Mouse (Mus musculus) gastrocnemius, adult 8-10 months (tissue): ENCODE measurements around the gene E2f4. TPM values are rescaled to one million over a fixed set of nuclear protein-coding genes. Genes with fewer than 3 reads are reported as not detected.

Source experiments
- DNase-seq, 2 experiments: peaks; one replicate each; pipeline ENCODE4 v3.0.0; 2022; ENCODE audit warnings: low spot score in 2 of 2
- microRNA-seq: library from miRNA; unstranded; fragments of <30 nt; microRNA quantifications from one replicate; pipeline ENCODE4 v1.2.0, GENCODE M21; 2022
- total RNA-seq, 4 experiments: library from RNA; stranded (reverse); gene quantifications; 2 replicates each; pipeline ENCODE4 v1.2.4; 2022

The E2f4 gene
- total RNA-seq, 4 experiments from 2014 or later, result 28.1 to 37.8 (median 33.7) TPM

DNA sequence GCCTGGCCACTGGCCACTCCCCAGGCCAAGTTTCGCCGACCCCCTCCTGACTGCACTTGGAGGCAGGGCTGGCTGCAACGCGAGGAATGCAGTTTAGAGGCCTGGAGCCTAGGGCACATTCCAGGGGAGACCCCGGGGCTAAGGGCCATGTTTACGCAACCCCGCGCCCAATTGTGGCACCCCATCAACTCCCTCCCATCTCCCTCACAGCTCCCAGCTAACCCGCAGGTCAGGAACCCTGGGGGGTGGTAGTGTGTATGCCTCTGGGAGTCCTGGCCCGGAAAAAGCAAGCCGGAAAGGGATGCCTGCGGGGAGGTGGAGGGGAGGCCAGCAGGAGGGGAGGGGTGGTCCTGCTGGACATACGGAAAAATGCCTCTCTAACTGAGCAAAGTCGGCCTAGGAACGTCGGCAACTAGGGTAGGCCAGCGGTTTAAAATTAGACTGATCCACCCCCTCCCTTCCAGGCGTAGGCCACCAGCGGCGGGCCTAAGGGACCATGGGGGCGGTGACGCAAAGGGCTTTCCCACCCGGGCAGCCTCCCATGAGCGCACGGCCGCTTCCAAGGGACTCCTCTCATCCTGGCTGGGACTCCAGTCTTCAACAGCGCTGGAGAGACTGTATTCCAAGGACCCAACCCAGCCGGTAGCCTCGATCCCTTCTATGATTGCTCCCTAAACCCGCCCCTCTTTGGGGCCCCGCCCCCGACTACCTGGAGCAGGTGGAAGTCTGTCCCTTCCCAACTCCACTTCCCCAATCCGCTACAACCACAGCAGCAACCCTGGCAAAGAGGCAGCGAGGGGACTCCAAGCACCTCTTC, 49.4 kb downstream of the E2f4 start:
- DNase-seq, result peak; percentile 71 to 77

DNA sequence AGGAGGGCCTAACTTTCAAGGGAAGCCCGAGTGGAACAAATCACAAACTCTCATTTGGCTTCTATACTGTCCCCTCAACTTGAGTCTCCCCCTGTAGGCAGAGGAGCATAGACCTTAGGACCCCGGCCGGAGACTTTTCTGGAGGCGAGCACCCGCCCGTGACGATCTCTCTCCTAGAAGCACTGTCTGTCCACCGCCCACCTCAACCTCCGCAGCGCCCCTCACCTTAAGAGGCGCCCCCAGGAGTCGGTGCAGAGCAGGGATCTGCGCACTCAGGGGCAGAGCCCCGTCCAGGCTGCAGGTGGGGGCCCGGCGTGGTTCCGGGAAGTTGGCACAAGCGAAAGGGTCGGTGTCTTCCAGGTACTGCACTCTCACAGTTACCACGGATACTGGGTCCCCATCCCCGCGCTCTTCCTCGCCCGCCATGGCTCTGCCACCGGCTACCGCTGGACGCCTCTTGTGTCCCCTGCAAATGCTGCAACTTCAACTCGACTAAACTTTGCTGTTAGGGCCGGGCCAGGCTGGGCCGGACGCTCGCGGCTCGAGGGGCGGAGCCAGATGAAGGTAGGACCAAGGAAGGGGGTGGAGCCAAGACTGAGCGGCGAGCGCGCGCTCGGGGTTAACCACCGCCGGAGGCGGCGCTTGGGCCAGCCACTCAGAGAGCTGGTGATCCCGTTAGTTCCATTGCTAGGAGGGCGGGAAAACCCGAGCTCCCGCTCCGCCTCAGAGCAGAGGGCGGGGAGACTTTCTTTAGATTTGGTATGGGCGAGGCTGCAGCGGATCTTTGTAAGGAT, 50.2 kb downstream of the E2f4 start, which contains the start of gene Fhod1:
Fhod1 (minus strand) TSS at position 526 of the 794 bp plus-strand sequence.
- DNase-seq, result peak; percentile 89 to 92

DNA sequence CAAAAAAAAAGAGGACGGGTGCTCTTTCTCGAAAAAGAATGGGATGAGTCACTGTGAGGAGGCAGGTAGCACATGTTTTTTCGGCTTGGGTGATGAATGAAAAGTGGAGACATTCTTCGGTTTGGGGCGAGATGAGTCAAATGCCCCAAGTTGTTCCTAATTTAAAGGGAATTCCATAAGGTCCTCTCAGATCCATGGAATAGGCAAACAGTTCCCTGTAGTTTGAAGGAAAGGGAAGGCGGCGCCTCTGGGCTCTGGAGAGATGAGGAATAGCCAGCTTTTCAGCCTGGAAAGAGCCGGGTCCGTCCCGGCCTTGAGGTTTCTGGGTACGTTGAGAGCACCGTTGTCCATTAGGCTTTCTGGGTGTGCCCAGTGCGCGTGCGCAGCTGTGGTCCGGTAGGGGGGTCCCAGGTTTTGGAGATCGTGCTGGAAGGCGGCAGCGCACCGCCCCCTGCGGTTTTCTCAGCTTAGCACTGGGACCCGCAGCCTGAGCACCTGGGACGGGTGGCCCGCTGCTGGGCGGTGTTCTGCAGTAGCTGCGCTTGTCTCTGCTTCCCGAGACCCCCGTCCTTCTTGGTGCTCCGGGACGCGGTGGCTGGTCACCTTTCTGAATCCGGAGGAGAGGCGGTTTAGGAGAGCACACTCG, 51.1 kb downstream of the E2f4 start, which contains the start of gene Slc9a5:
Slc9a5 (plus strand) TSS at position 394 of the 646 bp plus-strand sequence.
- DNase-seq, result no peak

DNA sequence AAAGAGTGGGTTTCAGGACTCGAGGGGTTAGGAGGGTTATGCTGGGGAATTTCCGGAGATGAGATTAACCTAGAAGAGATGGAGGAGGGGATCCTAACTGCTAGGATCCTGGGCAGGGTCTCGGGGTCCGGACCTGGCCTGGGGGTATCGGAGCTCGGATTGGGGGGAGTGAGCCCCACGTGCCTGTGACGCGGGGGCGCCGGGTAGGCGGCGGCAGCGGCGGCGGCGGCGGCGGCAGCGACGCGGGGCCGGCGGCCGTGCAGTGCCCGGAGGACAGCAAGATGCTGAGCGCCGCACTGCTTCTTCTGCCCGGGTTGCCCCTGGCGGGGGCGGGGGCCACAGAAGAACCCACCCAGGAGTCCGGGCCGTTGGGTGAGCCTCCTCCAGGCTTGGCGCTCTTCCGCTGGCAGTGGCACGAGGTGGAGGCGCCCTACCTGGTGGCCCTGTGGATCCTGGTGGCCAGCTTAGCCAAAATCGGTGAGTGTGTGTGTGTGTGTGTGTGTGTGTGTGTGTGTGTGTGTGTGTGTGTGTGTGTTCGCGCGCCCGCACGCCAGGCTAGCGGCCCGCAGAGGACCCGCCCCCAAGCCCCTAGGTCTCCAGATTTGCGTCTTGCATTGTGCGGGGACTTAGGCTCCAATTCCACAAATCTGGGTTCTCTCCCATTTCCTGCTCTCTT, 51.8 kb downstream of the E2f4 start:
- DNase-seq, result no peak

DNA sequence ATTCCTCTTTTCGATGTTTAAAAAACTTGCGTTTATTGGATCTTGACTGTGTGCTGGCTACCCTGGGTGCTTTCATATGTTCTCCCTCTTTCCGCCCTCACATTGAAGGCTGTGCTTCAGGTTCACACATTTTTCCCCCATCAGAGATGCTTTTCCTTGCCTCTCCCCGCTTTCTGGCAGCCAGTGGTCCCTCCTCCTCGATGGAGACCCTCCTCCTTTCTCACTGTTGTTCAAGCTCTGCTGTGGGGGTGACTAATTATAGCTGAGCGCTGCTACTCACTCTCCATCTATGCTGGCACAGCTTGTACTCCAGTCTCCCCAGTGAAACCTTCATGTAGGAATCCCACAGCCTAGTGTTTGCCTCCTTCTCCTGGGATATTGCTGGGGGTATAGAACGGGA, 52.7 kb downstream of the E2f4 start:
- no peak for DNase-seq

DNA sequence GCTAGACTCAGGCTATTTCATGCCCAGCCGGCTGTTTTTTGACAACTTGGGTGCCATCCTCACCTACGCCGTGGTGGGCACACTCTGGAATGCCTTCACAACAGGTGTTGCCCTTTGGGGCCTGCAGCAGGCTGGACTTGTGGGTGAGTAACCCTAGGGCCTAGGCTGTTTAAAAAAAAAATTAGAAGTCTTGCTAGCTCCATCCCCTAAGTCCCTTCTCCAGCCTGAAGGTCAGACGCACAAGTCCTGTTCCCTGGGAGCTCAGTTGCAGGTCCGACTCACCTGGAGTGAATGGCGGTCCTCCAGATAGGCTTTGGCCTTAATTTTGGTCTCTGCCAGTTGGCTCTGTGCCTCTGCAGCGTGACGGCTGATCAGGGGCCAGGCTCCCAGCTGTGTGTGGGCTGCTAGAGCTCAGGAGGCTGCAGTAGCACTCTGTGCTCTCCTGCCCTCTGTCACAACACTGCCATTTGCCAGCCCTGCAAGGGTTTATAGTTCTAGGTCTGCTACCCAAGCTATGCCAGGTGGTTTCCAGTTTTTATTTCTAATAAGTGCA, 56.2 kb downstream of the E2f4 start:
- DNase-seq, result no peak

DNA sequence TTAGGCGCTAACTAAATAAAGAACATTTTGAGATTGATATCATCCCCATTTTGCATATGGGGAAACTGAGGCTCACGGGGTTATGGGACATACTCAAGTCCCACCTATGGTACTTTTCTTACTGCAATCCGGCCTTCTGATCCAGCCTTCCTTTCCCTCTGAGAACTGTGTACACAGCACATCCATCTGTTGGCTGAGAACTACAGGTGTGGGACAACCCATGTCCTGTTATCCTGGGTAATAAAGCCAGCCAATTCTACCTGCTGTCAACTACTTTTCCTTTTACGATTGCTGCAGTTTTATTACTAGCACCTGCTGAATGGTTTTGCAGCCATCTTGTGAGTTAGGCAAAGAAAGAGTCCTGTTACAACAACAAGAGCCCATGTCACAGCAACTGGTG, 57.1 kb downstream of the E2f4 start:
- DNase-seq, result no peak

Small RNA genes within 50 kb of the gene (microRNA-seq; reads per million reads assigned to microRNA genes)
- gene Gm27320, result not detected
- 2,559 reads per million, percentile 87 among the genes with 10 or more reads in this experiment for gene Mir328

Other genes with a start within 250 kb of the E2f4 start
- gene Ces3a, start 249.1 kb upstream of the E2f4 start, total RNA-seq, result not detected
- not detected for gene Ces3b, start 213.9 kb upstream of the E2f4 start, total RNA-seq
- not detected for gene Ces4a, start 165.9 kb upstream of the E2f4 start, total RNA-seq
- 10 to 100 TPM; 87.8 to 96.8 (median 94.6) TPM for gene Cbfb, start 127.0 kb upstream of the E2f4 start, total RNA-seq
- 10 to 100 TPM; 24.7 to 38.2 (median 32.9) TPM for gene D230025D16Rik, start 72.5 kb upstream of the E2f4 start, total RNA-seq
- gene B3gnt9, start 42.5 kb upstream of the E2f4 start, total RNA-seq, result 1 to 10 TPM; 1.1 to 1.7 (median 1.4) TPM
- 1 to 10 TPM; 2.3 to 4.2 (median 3.1) TPM for gene Tradd, start 33.1 kb upstream of the E2f4 start, total RNA-seq
- 1 to 10 TPM in 2 of 4 experiments, under 1 TPM in 2; 0.36 to 1.3 (median 0.94) TPM for gene Fbxl8, start 33.0 kb upstream of the E2f4 start, total RNA-seq
- gene Hsf4, start 27.9 kb upstream of the E2f4 start, total RNA-seq, result 10 to 100 TPM in 2 of 4 experiments, 1 to 10 TPM in 2; 8.8 to 12.6 (median 10.9) TPM
- 10 to 100 TPM; 30.0 to 40.5 (median 34.4) TPM for gene Nol3, start 21.5 kb upstream of the E2f4 start, total RNA-seq
- under 1 TPM; 0.27 to 0.65 (median 0.42) TPM for gene 4931428F04Rik, start 7.8 kb upstream of the E2f4 start, total RNA-seq
- gene Exoc3l, start 1.6 kb upstream of the E2f4 start, total RNA-seq, result 1 to 10 TPM in 2 of 4 experiments, under 1 TPM in 2; 0.94 to 2.5 (median 1.4) TPM
- 1 to 10 TPM in 3 of 4 experiments, under 1 TPM in 1; 0.99 to 2.7 (median 1.4) TPM for gene Elmo3, start 7.9 kb downstream of the E2f4 start, total RNA-seq
- gene Lrrc29, start 28.6 kb downstream of the E2f4 start, total RNA-seq, result 1 to 10 TPM in 3 of 4 experiments, under 1 TPM in 1; 0.82 to 1.3 (median 1.0) TPM
- 10 to 100 TPM; 20.9 to 24.2 (median 22.9) TPM for gene Tmem208, start 28.7 kb downstream of the E2f4 start, total RNA-seq
- gene Fhod1, start 50.3 kb downstream of the E2f4 start, total RNA-seq, result 10 to 100 TPM; 21.1 to 28.8 (median 23.9) TPM
- under 1 TPM; 0.38 to 0.65 (median 0.52) TPM for gene Slc9a5, start 51.2 kb downstream of the E2f4 start, total RNA-seq
- gene Plekhg4, start 75.6 kb downstream of the E2f4 start, total RNA-seq, result under 1 TPM in 1 of 4 experiments, not detected in 3; 0.12 TPM
- under 1 TPM in 2 of 4 experiments, not detected in 2; 0.08 to 0.49 TPM for gene Kctd19, start 115.8 kb downstream of the E2f4 start, total RNA-seq
- gene Lrrc36, start 115.9 kb downstream of the E2f4 start, total RNA-seq, result under 1 TPM in 2 of 4 experiments, not detected in 2; 0.70 TPM
- 10 to 100 TPM; 22.7 to 38.8 (median 34.2) TPM for gene Tppp3, start 173.9 kb downstream of the E2f4 start, total RNA-seq
- gene Zdhhc1, start 199.2 kb downstream of the E2f4 start, total RNA-seq, result 10 to 100 TPM; 10.3 to 11.7 (median 11.4) TPM
- under 1 TPM in 2 of 4 experiments, not detected in 2; 0.12 to 0.62 TPM for gene Hsd11b2, start 221.1 kb downstream of the E2f4 start, total RNA-seq